Mouse (Mus musculus) kidney, embryonic 14.5 days (tissue): Measurements from ENCODE around the gene Rfx7. TPM values are rescaled to one million over a fixed set of nuclear protein-coding genes. Genes with fewer than 3 reads are reported as not detected.
"Not testable (repeated sequence)": the region's sequence is repeated elsewhere in the genome, so short reads cannot be mapped to it uniquely, and the experiment has no call there.

Experiments used
- ATAC-seq: fragments of 200-750 bp; cut with Nextera tagmentation; 2 replicates; pipeline ENCODE4 v1.8.0; 2017; ENCODE audit warnings: moderate number of reproducible peaks, mild to moderate bottlenecking, moderate TSS enrichment, moderate library complexity; ENCODE audit not compliant: low FRiP score, low TSS enrichment
- H3K27ac ChIP-seq: fragments of 300-500 bp; sonication (generic); 2 replicates; pipeline ENCODE4 v1.5.1; 2014; ENCODE audit warnings: low read depth, mild to moderate bottlenecking, low read length, moderate library complexity, mixed read lengths
- H3K27me3 ChIP-seq: fragments of 300-500 bp; sonication (generic); 2 replicates; pipeline ENCODE4 v1.6.1; 2014; ENCODE audit warnings: mild to moderate bottlenecking, low read length; ENCODE audit not compliant: control insufficient read depth, insufficient read depth
- H3K36me3 ChIP-seq: fragments of 300-500 bp; sonication (generic); 2 replicates; pipeline ENCODE4 v1.6.1; 2014; ENCODE audit warnings: low read length, mixed read lengths; ENCODE audit not compliant: control insufficient read depth, insufficient read depth
- H3K4me1 ChIP-seq: fragments of 300-500 bp; sonication (generic); 2 replicates; pipeline ENCODE4 v1.6.1; 2014; ENCODE audit warnings: low read length, mixed read lengths; ENCODE audit not compliant: control insufficient read depth, insufficient read depth
- H3K4me2 ChIP-seq: fragments of 300-500 bp; sonication (generic); replicated peaks from 2 replicates; pipeline ENCODE4 v1.6.1; 2014; ENCODE audit warnings: low read depth, mild to moderate bottlenecking, low read length
- H3K4me3 ChIP-seq: fragments of 300-500 bp; sonication (generic); 2 replicates; pipeline ENCODE4 v1.5.1; 2014; ENCODE audit warnings: mild to moderate bottlenecking, low read length
- H3K9ac ChIP-seq: fragments of 300-500 bp; sonication (generic); 2 replicates; pipeline ENCODE4 v1.6.1; 2014; ENCODE audit warnings: low read depth, mild to moderate bottlenecking, low read length, moderate library complexity
- H3K9me3 ChIP-seq: fragments of 300-500 bp; sonication (generic); 2 replicates; pipeline ENCODE4 v1.6.1; 2016; ENCODE audit warnings: low read length; ENCODE audit not compliant: control insufficient read depth
- WGBS: fragments of 180-500 bp; shearing (Covaris S2); extraction: QIAGEN DNeasy Blood & Tissue Kit; methylation state at CpG from one replicate; pipeline ENCODE4 v1.1.7; 2014; 5-methylcytosine and 5-hydroxymethylcytosine counted together
- polyA plus RNA-seq: library from polyadenylated mRNA; unstranded; fragments of >200 nt; fragmentation: Nextera tagmentation; extraction: Ambion mirVana; gene quantifications from 2 replicates; pipeline ENCODE4 v1.2.1, GENCODE M21; 2014

Rfx7 gene
- polyA plus RNA-seq, 1 experiment from 2014 or later = 24.2 TPM

DNA sequence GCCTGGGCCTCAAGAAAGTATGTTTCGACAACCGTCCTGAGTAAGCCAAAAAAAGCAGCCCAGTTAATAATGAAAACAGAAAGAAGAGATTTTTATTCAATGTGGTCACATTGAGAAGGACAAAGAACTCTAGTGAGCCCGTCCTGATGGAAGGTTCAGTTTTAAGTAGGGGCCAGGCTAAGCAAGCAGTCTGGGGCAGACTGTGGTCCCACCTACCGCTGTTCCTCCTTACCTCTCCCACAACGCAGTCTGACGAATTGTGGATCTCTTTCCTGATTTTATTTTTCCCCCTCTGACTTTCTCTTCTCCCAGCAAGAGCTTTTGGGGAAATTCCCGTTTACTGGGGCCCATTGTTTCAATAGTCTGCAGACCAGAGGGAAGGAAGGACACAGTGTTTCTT is 108.6 kb downstream of the Rfx7 start:
- H3K4me2 ChIP-seq = peak overlapping the region; percentile 26; the same call in 1 of the 2 replicates
- peak overlapping the region; percentile 70; the same call in 1 of the 2 replicates for H3K9ac ChIP-seq
- H3K4me3 ChIP-seq = no peak overlapping the region
- peak overlapping the region; percentile 100 for H3K27ac ChIP-seq
- H3K9me3 ChIP-seq = no peaks in the 10 kb centered on the region
- peak; percentile 42 for ATAC-seq
- no peaks in the 10 kb centered on the region for H3K36me3 ChIP-seq
- no peaks in the 10 kb centered on the region for H3K27me3 ChIP-seq
- WGBS = 15% methylated on average over 7 of the region's 7 CpGs
- H3K4me1 ChIP-seq = peaks cover 23% of the 10 kb centered on the region

GRCm38 (mm10) chr9:72641093-72641680 is 109.1 kb downstream of the Rfx7 start:
- ATAC-seq = no peak
- Histone ChIP-seq H3K4me1 (peaks cover 23% of the 10 kb centered on the region), H3K9me3 (no peaks in the 10 kb centered on the region), H3K9ac (peak overlapping the region; percentile 70; the same call in 1 of the 2 replicates), H3K36me3 (no peaks in the 10 kb centered on the region), H3K27ac (peak overlapping the region; percentile 100), H3K27me3 (no peaks in the 10 kb centered on the region), H3K4me3 (no peak overlapping the region), H3K4me2 (no peak overlapping the region; the same call in 1 of the 2 replicates)
- WGBS = 54% methylated on average over 6 of the region's 6 CpGs

DNA sequence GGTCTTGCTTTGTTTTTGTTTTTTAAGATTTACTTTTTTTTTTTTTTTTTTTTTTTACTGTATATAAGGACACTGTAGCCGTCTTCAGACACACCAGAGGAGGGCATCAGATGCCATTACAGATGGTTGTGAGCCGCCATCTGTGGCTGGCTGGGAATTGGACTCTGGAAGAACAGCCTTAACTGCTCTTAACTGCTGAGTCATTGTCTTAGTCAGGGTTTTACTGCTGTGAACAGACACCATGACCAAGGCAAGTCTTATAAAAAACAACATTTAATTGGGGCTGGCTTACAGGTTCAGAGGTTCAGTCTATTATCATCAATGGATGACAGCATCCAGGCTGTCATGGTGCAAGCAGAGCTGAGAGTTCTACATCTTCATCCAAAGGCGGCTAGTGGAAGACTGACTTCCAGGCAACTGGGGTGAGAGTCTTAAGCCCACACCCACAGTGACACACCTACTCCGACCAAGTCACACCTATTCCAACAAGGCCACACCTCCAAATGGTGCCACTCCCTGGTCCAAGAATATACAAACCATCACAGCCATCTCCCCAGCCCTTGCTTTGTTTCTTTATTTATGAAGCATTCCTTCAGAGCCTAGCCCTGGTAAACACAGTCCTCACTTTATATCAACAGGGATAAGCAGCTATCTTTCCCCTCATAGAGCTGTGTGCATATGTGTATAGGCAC is 110.9 kb downstream of the Rfx7 start:
- H3K4me2 ChIP-seq, ATAC-seq, H3K36me3 ChIP-seq, H3K27ac ChIP-seq, H3K9me3 ChIP-seq, H3K9ac ChIP-seq, H3K4me3 ChIP-seq, H3K27me3 ChIP-seq: not testable (repeated sequence)
- H3K4me1 ChIP-seq = peaks cover 23% of the 10 kb centered on the region
- 96% methylated on average over 4 of the region's 4 CpGs for WGBS

DNA sequence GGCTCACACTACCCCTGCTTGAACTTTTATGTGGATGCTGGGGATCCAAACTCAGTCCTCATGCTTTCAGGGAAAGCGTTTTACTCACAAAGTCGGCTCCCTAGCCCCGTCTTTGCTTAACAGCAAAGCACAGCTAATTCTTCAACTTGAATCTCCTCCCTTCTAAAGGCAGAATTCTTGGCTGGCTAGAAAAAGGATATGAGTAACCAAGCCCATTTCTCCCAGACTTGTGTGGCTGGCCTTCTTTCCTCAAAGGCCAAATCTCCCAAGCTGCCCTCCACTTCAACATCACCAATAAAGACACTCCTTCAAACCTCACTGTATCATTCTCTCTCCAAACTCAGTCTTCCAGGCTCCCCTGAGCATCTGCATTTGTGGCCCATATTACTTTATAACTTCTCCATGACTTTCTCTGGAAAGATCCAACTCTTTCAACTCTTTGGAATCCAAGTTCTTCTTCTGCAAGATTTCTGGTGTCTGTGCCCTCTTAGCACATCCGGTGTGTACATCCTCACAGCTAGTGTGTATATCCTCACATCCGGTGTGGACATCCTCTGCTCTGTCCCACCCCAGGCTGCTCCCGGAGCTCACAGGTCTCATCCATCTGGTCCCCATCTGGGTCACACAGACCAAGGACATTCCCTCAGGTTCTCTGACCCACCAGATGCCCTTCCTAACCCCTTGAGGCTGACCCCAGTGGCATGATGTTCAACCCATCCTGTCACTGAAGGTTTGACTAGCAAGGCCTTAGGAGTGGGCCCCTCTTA is 111.8 kb downstream of the Rfx7 start:
- ATAC-seq = no peak

GRCm38 (mm10) chr9:72644418-72645110 is 112.5 kb downstream of the Rfx7 start:
- H3K4me2 ChIP-seq = no peak overlapping the region
- no peak overlapping the region for H3K4me3 ChIP-seq
- no peaks in the 10 kb centered on the region for H3K9me3 ChIP-seq
- no peaks in the 10 kb centered on the region for H3K27me3 ChIP-seq
- ATAC-seq = no peak
- H3K4me1 ChIP-seq = peaks cover 17% of the 10 kb centered on the region
- no peak overlapping the region for H3K9ac ChIP-seq
- no peak overlapping the region for H3K27ac ChIP-seq
- H3K36me3 ChIP-seq = no peaks in the 10 kb centered on the region
- WGBS = 45% methylated on average over 6 of the region's 6 CpGs

More for the DNA sequence above, 111.8 kb downstream of the Rfx7 start:
- H3K27me3 ChIP-seq = no peaks in the 10 kb centered on the region
- H3K4me3 ChIP-seq = no peak overlapping the region
- WGBS = 86% methylated on average over 6 of the region's 6 CpGs
- no peaks in the 10 kb centered on the region for H3K36me3 ChIP-seq
- H3K27ac ChIP-seq = peak overlapping the region; percentile 26; the same call in 1 of the 2 replicates
- H3K4me1 ChIP-seq = peaks cover 23% of the 10 kb centered on the region
- no peak overlapping the region for H3K4me2 ChIP-seq
- no peaks in the 10 kb centered on the region for H3K9me3 ChIP-seq
- no peak overlapping the region for H3K9ac ChIP-seq

DNA sequence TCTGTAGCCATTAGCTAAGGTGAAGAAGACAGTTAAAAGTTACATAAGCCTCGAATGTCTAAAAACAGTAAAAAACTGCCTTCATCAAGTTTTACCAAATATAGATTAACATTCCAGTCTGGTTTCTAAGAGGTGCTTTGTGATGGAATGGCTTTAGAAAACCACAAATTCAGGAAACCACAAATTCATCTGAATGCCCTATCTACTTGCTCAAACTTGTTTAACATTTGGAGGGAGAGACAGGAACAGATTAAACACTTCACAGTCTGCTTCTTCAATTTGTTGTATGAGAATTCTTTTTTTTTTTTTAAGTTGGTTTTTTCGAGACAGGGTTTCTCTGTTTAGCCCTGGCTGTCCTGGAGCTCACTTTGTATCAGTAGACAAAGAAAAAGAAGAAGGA is 117.7 kb downstream of the Rfx7 start:
- WGBS = 62% methylated on average over 2 of the region's 2 CpGs
- ATAC-seq = no peak

GRCm38 (mm10) chr9:72652961-72653360 is 120.9 kb downstream of the Rfx7 start:
- 10% methylated on average over 8 of the region's 8 CpGs for WGBS
- peak overlapping the region; percentile 87 for H3K27ac ChIP-seq
- H3K36me3 ChIP-seq = no peaks in the 10 kb centered on the region
- no peaks in the 10 kb centered on the region for H3K27me3 ChIP-seq
- H3K9ac ChIP-seq = 0 out of 2 replicates have a peak overlapping the region, but pooled peaks have one; percentile 42
- ATAC-seq = peak; percentile 89
- no peaks in the 10 kb centered on the region for H3K9me3 ChIP-seq
- 0 out of 2 replicates have a peak overlapping the region, but pooled peaks have one; percentile 6 for H3K4me3 ChIP-seq
- peaks cover 22% of the 10 kb centered on the region; the same call in 1 of the 2 replicates for H3K4me1 ChIP-seq
- peak overlapping the region; percentile 21 for H3K4me2 ChIP-seq

More for the DNA sequence above, 117.7 kb downstream of the Rfx7 start:
- H3K4me3 ChIP-seq = no peak overlapping the region
- no peaks in the 10 kb centered on the region for H3K27me3 ChIP-seq
- no peak overlapping the region for H3K4me2 ChIP-seq
- H3K9ac ChIP-seq = no peak overlapping the region
- H3K27ac ChIP-seq = no peak overlapping the region
- H3K36me3 ChIP-seq = no peaks in the 10 kb centered on the region
- H3K4me1 ChIP-seq = peaks cover 13% of the 10 kb centered on the region; the same call in 1 of the 2 replicates
- H3K9me3 ChIP-seq = no peaks in the 10 kb centered on the region

GRCm38 (mm10) chr9:72653533-72653932 is 121.5 kb downstream of the Rfx7 start:
- Histone ChIP-seq H3K9ac (0 out of 2 replicates have a peak overlapping the region, but pooled peaks have one; percentile 42), H3K4me3 (no peak overlapping the region), H3K36me3 (no peaks in the 10 kb centered on the region), H3K4me2 (peak overlapping the region; percentile 21), H3K27ac (peak overlapping the region; percentile 87), H3K27me3 (no peaks in the 10 kb centered on the region), H3K4me1 (peaks cover 22% of the 10 kb centered on the region; the same call in 1 of the 2 replicates), H3K9me3 (no peaks in the 10 kb centered on the region)
- ATAC-seq = peak; percentile 44; the same call in 1 of the 2 replicates
- WGBS = 14% methylated on average over 4 of the region's 4 CpGs
